Mouse (Mus musculus): ENCODE measurements around the gene Gpr156.
"Not testable (repeated sequence)": the region's sequence is repeated elsewhere in the genome, so short reads cannot be mapped to it uniquely, and the experiment has no call there.

Gpr156 gene

GRCm38 (mm10) chr16:37953991-37954942 is 38.0 kb downstream of the Gpr156 start:
- DNase-seq (ENCODE audit: extremely low read depth, insufficient read length, low spot score) = no peak

- DNase-seq (ENCODE audit: extremely low read depth, insufficient read length, low spot score) = no peak
These were observed 39.1 kb downstream of the Gpr156 start for GRCm38 (mm10) chr16:37955336-37955917.

GRCm38 (mm10) chr16:37956076-37956676 is 39.9 kb downstream of the Gpr156 start:
- no peak for DNase-seq (ENCODE audit: extremely low read depth, insufficient read length, low spot score)

- DNase-seq (ENCODE audit: extremely low read depth, insufficient read length, low spot score) = no peak
These were observed 40.5 kb downstream of the Gpr156 start for GRCm38 (mm10) chr16:37956751-37957150.

- not testable (repeated sequence) for DNase-seq (ENCODE audit: extremely low read depth, insufficient read length, low spot score)
These were observed 46.4 kb downstream of the Gpr156 start for GRCm38 (mm10) chr16:37962696-37963095.

- DNase-seq (ENCODE audit: extremely low read depth, insufficient read length, low spot score) = no peak
These were observed 47.3 kb downstream of the Gpr156 start for GRCm38 (mm10) chr16:37963331-37964281.

GRCm38 (mm10) chr16:37964380-37965070 is 48.2 kb downstream of the Gpr156 start:
- DNase-seq (ENCODE audit: extremely low read depth, insufficient read length, low spot score) = no peak

GRCm38 (mm10) chr16:37966871-37967270 is 50.6 kb downstream of the Gpr156 start:
- no peak for DNase-seq (ENCODE audit: extremely low read depth, insufficient read length, low spot score)

- DNase-seq (ENCODE audit: extremely low read depth, insufficient read length, low spot score) = no peak
These were observed 51.1 kb downstream of the Gpr156 start for GRCm38 (mm10) chr16:37967415-37967814.

GRCm38 (mm10) chr16:37971522-37971921 is 55.2 kb downstream of the Gpr156 start:
- DNase-seq (ENCODE audit: extremely low read depth, insufficient read length, low spot score) = no peak

- DNase-seq (ENCODE audit: extremely low read depth, insufficient read length, low spot score) = no peak
These were observed 56.1 kb downstream of the Gpr156 start for GRCm38 (mm10) chr16:37972357-37972756.

GRCm38 (mm10) chr16:37973239-37973638 is 56.9 kb downstream of the Gpr156 start:
- not testable (repeated sequence) for DNase-seq (ENCODE audit: extremely low read depth, insufficient read length, low spot score)

GRCm38 (mm10) chr16:37973855-37974519 is 57.7 kb downstream of the Gpr156 start:
- DNase-seq (ENCODE audit: extremely low read depth, insufficient read length, low spot score) = no peak

GRCm38 (mm10) chr16:37974520-37975340 is 58.4 kb downstream of the Gpr156 start:
- DNase-seq (ENCODE audit: extremely low read depth, insufficient read length, low spot score) = no peak

GRCm38 (mm10) chr16:37981907-37982306 is 65.6 kb downstream of the Gpr156 start:
- no peak for DNase-seq (ENCODE audit: extremely low read depth, insufficient read length, low spot score)

GRCm38 (mm10) chr16:37988211-37988865 is 72.0 kb downstream of the Gpr156 start:
- no peak for DNase-seq (ENCODE audit: extremely low read depth, insufficient read length, low spot score)

GRCm38 (mm10) chr16:37989796-37990195 is 73.5 kb downstream of the Gpr156 start:
- DNase-seq (ENCODE audit: extremely low read depth, insufficient read length, low spot score) = no peak

Measured in 3134 (cell line).